Mouse (Mus musculus): ENCODE data around the gene Serpinb9b. TPM values are rescaled to one million over a fixed set of nuclear protein-coding genes. Genes with fewer than 3 reads are reported as not detected.

The Serpinb9b gene
- polyA plus RNA-seq, 1 experiment: 6.5 TPM

DNA sequence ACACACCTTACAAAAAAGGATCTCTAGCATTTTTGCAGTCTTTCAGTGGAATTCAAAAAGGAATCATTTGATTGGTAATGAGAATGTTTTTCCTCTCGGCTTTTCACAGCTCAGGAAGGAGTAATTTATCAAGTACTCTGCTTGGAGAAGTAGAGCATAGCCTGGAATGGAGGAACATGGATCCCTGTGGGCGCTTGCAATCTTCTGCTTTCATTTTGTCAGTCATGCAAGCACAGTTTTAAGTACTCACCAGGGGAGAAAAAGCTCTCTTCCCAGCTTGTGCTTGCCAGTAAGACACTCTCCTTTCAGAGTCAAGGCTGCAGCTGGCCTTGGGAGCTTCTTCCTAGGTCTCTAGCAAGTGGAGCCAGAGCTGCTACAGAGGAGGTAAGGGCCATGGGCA is 56.6 kb downstream of the Serpinb9b start:
- H3K4me1 ChIP-seq (ENCODE audit: control insufficient read depth, insufficient read depth, low read length): no peaks in the 10 kb centered on the region
- no peak for TF ChIP-seq POLR2A (IDR thresholded peaks at IDR 0.05; ENCODE audit: insufficient read depth, low read length)
- no peak for TF ChIP-seq CTCF (IDR thresholded peaks at IDR 0.05; ENCODE audit: low read depth, low read length)
- no peaks in the 10 kb centered on the region for H3K9me3 ChIP-seq (replicated peaks; ENCODE audit: control insufficient read depth, insufficient read depth, low read length, poor library complexity, severe bottlenecking)
- H3K27ac ChIP-seq (ENCODE audit: insufficient read depth, low read length): no peak overlapping the region
- no peak overlapping the region for H3K4me3 ChIP-seq (ENCODE audit: low read depth, low read length)
- no peak overlapping the region for H3K9ac ChIP-seq (ENCODE audit: low read depth, poor library complexity, severe bottlenecking)
- H3K36me3 ChIP-seq (ENCODE audit: control insufficient read depth, insufficient read depth, low read length, poor library complexity, severe bottlenecking): no peaks in the 10 kb centered on the region
- no peaks in the 10 kb centered on the region for H3K27me3 ChIP-seq (ENCODE audit: control insufficient read depth, insufficient read depth, low read length, poor library complexity, severe bottlenecking)

DNA sequence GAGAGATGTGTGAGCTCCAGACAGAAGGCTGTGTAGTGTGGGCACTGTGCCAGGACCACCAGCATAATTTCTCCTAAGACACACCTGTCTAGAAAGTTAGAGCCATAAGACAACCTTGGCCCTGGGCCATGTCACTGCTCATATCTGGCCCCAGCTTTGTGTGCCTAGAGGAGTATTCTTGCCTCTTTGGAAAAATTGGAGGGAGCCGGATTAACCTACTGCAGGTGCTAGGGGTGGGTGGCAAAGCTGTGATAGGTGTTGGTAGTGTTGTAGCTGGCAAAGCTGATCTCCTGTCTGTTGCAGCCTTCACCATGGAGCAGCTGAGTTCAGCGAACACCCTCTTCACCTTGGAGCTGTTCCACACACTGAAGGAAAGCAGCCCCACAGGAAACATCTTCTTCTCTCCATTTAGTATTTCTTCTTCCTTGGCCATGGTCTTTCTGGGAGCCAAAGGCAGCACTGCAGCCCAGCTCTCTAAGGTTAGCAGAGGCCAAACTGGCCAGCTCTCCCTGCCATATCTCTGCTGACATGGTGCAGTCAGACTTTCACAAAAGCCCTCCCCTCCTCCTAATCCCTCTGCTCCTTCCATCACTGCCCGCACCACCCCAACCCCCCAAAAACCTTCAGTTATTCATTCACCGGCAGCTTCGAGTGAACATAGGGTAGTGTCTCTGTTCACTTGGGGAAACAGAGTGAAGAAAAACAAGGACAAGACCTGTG is 57.9 kb downstream of the Serpinb9b start:
- no peak overlapping the region for H3K9ac ChIP-seq (ENCODE audit: low read depth, poor library complexity, severe bottlenecking)
- no peak overlapping the region for H3K27ac ChIP-seq (ENCODE audit: insufficient read depth, low read length)
- H3K36me3 ChIP-seq (ENCODE audit: control insufficient read depth, insufficient read depth, low read length, poor library complexity, severe bottlenecking): no peaks in the 10 kb centered on the region
- no peaks in the 10 kb centered on the region for H3K4me1 ChIP-seq (ENCODE audit: control insufficient read depth, insufficient read depth, low read length)
- no peaks in the 10 kb centered on the region for H3K27me3 ChIP-seq (ENCODE audit: control insufficient read depth, insufficient read depth, low read length, poor library complexity, severe bottlenecking)
- TF ChIP-seq POLR2A (IDR thresholded peaks at IDR 0.05; ENCODE audit: insufficient read depth, low read length) (no peak), EP300 (IDR thresholded peaks at IDR 0.05; ENCODE audit: insufficient read depth, low read depth, low read length) (no peak), CTCF (IDR thresholded peaks at IDR 0.05; ENCODE audit: low read depth, low read length) (no peak)
- no peak overlapping the region for H3K4me3 ChIP-seq (ENCODE audit: low read depth, low read length)
- no peaks in the 10 kb centered on the region for H3K9me3 ChIP-seq (replicated peaks; ENCODE audit: control insufficient read depth, insufficient read depth, low read length, poor library complexity, severe bottlenecking)

DNA sequence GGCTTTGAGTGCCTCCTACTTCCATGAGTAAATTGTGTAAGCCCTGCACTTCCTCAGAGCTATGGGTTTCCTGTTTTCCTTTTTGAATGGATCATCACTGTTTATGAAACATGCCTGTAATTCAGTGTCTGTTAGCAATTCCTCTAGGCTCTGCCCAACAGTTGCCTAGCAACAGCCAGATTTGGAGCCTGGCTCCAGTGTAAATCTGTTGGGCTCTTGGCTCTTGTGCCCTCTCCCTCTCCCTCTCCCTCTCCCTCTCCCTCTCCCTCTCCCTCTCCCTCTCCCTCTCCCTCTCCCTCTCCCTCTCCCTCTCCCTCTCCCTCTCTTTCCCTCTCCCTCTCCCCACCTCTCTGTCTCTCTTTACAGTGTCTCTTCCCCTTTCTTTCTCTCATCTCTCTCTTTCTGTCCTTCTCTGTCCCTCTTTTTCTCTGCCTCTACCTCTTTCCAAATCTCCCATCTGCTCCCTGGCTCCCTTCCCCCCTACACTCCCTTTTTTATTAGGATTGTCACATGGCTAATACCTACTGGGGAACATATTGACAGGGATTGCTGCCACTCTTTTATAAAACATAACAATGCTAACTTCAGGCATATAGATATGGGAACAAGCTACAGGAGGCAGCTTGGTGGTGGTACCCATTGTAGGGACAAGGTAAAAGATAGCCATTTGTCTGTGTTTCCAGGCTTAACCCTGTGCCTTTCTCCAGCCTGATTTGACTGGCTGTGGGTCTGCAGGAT is 58.6 kb downstream of the Serpinb9b start:
- TF ChIP-seq EP300 (IDR thresholded peaks at IDR 0.05; ENCODE audit: insufficient read depth, low read depth, low read length) (no peak), CTCF (IDR thresholded peaks at IDR 0.05; ENCODE audit: low read depth, low read length) (no peak), POLR2A (IDR thresholded peaks at IDR 0.05; ENCODE audit: insufficient read depth, low read length) (no peak)
- no peaks in the 10 kb centered on the region for H3K4me1 ChIP-seq (ENCODE audit: control insufficient read depth, insufficient read depth, low read length)
- H3K4me3 ChIP-seq (ENCODE audit: low read depth, low read length): no peak overlapping the region
- H3K27me3 ChIP-seq (ENCODE audit: control insufficient read depth, insufficient read depth, low read length, poor library complexity, severe bottlenecking): no peaks in the 10 kb centered on the region
- H3K9me3 ChIP-seq (replicated peaks; ENCODE audit: control insufficient read depth, insufficient read depth, low read length, poor library complexity, severe bottlenecking): no peaks in the 10 kb centered on the region
- H3K9ac ChIP-seq (ENCODE audit: low read depth, poor library complexity, severe bottlenecking): no peak overlapping the region
- no peak overlapping the region for H3K27ac ChIP-seq (ENCODE audit: insufficient read depth, low read length)
- H3K36me3 ChIP-seq (ENCODE audit: control insufficient read depth, insufficient read depth, low read length, poor library complexity, severe bottlenecking): no peaks in the 10 kb centered on the region

DNA sequence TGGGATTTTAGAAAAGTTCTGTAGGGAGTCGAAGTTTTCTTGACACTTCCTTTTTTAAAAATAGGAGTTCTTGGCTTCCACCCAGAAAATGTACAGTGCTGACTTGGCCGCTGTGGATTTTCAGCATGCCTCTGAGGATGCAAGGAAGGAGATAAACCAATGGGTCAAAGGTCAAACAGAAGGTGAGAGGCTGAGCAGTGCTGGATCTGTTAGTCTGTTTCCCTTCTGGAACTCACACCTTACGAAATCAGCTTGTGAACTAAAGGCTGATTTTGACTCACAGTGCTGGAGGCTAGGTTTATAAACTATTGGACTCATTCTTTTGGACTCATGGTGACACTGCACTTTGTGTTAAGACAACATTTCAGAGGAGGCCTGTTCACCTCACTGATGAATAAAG is 62.4 kb downstream of the Serpinb9b start:
- Histone ChIP-seq H3K4me1 (ENCODE audit: control insufficient read depth, insufficient read depth, low read length) (no peaks in the 10 kb centered on the region), H3K9me3 (replicated peaks; ENCODE audit: control insufficient read depth, insufficient read depth, low read length, poor library complexity, severe bottlenecking) (no peaks in the 10 kb centered on the region), H3K4me3 (ENCODE audit: low read depth, low read length) (no peak overlapping the region), H3K36me3 (ENCODE audit: control insufficient read depth, insufficient read depth, low read length, poor library complexity, severe bottlenecking) (no peaks in the 10 kb centered on the region), H3K27me3 (ENCODE audit: control insufficient read depth, insufficient read depth, low read length, poor library complexity, severe bottlenecking) (no peaks in the 10 kb centered on the region), H3K27ac (ENCODE audit: insufficient read depth, low read length) (no peak overlapping the region), H3K9ac (ENCODE audit: low read depth, poor library complexity, severe bottlenecking) (no peak overlapping the region)
- TF ChIP-seq POLR2A (IDR thresholded peaks at IDR 0.05; ENCODE audit: insufficient read depth, low read length): no peak
- no peak for TF ChIP-seq EP300 (IDR thresholded peaks at IDR 0.05; ENCODE audit: insufficient read depth, low read depth, low read length)
- no peak for TF ChIP-seq CTCF (IDR thresholded peaks at IDR 0.05; ENCODE audit: low read depth, low read length)

GRCm38 (mm10) chr13:33090546-33090945 is 63.3 kb downstream of the Serpinb9b start:
- Histone ChIP-seq H3K4me1 (ENCODE audit: control insufficient read depth, insufficient read depth, low read length) (no peaks in the 10 kb centered on the region), H3K27ac (ENCODE audit: insufficient read depth, low read length) (no peak overlapping the region), H3K36me3 (ENCODE audit: control insufficient read depth, insufficient read depth, low read length, poor library complexity, severe bottlenecking) (no peaks in the 10 kb centered on the region), H3K9me3 (replicated peaks; ENCODE audit: control insufficient read depth, insufficient read depth, low read length, poor library complexity, severe bottlenecking) (no peaks in the 10 kb centered on the region), H3K9ac (ENCODE audit: low read depth, poor library complexity, severe bottlenecking) (no peak overlapping the region), H3K27me3 (ENCODE audit: control insufficient read depth, insufficient read depth, low read length, poor library complexity, severe bottlenecking) (no peaks in the 10 kb centered on the region), H3K4me3 (ENCODE audit: low read depth, low read length) (no peak overlapping the region)
- TF ChIP-seq POLR2A (IDR thresholded peaks at IDR 0.05; ENCODE audit: insufficient read depth, low read length) (no peak), CTCF (IDR thresholded peaks at IDR 0.05; ENCODE audit: low read depth, low read length) (no peak), EP300 (IDR thresholded peaks at IDR 0.05; ENCODE audit: insufficient read depth, low read depth, low read length) (no peak)

- Histone ChIP-seq H3K9me3 (replicated peaks; ENCODE audit: control insufficient read depth, insufficient read depth, low read length, poor library complexity, severe bottlenecking) (no peaks in the 10 kb centered on the region), H3K27me3 (ENCODE audit: control insufficient read depth, insufficient read depth, low read length, poor library complexity, severe bottlenecking) (no peaks in the 10 kb centered on the region), H3K4me1 (ENCODE audit: control insufficient read depth, insufficient read depth, low read length) (no peaks in the 10 kb centered on the region), H3K4me3 (ENCODE audit: low read depth, low read length) (no peak overlapping the region), H3K36me3 (ENCODE audit: control insufficient read depth, insufficient read depth, low read length, poor library complexity, severe bottlenecking) (no peaks in the 10 kb centered on the region), H3K27ac (ENCODE audit: insufficient read depth, low read length) (no peak overlapping the region), H3K9ac (ENCODE audit: low read depth, poor library complexity, severe bottlenecking) (no peak overlapping the region)
- TF ChIP-seq CTCF (IDR thresholded peaks at IDR 0.05; ENCODE audit: low read depth, low read length): no peak
Observed at GRCm38 (mm10) chr13:33091306-33091705, 64.1 kb downstream of the Serpinb9b start.

Other genes with a start within 250 kb of the Serpinb9b start
- gene Mylk4, start 243.5 kb upstream of the Serpinb9b start, polyA plus RNA-seq (2011; ENCODE audit: insufficient read depth, insufficient read length, low read depth, missing spikeins): not detected in 2 replicates
- 21.5 and 23.3 TPM in 2 replicates for gene Wrnip1, start 225.4 kb upstream of the Serpinb9b start, polyA plus RNA-seq (2011; ENCODE audit: insufficient read depth, insufficient read length, low read depth, missing spikeins)
- not detected in 2 replicates for gene D930007J09Rik, start 224.6 kb upstream of the Serpinb9b start, polyA plus RNA-seq (2011; ENCODE audit: insufficient read depth, insufficient read length, low read depth, missing spikeins)
- gene Serpinb1a, start 176.2 kb upstream of the Serpinb9b start, polyA plus RNA-seq (2011; ENCODE audit: insufficient read depth, insufficient read length, low read depth, missing spikeins): 1.6 and 2.1 TPM in 2 replicates
- gene Serpinb1c, start 129.2 kb upstream of the Serpinb9b start, polyA plus RNA-seq (2011; ENCODE audit: insufficient read depth, insufficient read length, low read depth, missing spikeins): not detected in 2 replicates
- 2.3 and 6.1 TPM in 2 replicates for gene Serpinb6b, start 62.2 kb upstream of the Serpinb9b start, polyA plus RNA-seq (2011; ENCODE audit: insufficient read depth, insufficient read length, low read depth, missing spikeins)
- gene Serpinb9, start 24.2 kb upstream of the Serpinb9b start, polyA plus RNA-seq (2011; ENCODE audit: insufficient read depth, insufficient read length, low read depth, missing spikeins): 3.4 and 3.7 TPM in 2 replicates
- not detected in 2 replicates for gene Serpinb1b, start 51.2 kb downstream of the Serpinb9b start, polyA plus RNA-seq (2011; ENCODE audit: insufficient read depth, insufficient read length, low read depth, missing spikeins)
- not detected in 2 replicates for gene Serpinb9c, start 132.3 kb downstream of the Serpinb9b start, polyA plus RNA-seq (2011; ENCODE audit: insufficient read depth, insufficient read length, low read depth, missing spikeins)
- not detected in 2 replicates for gene Serpinb9d, start 165.5 kb downstream of the Serpinb9b start, polyA plus RNA-seq (2011; ENCODE audit: insufficient read depth, insufficient read length, low read depth, missing spikeins)
- gene Serpinb9e, start 222.2 kb downstream of the Serpinb9b start, polyA plus RNA-seq (2011; ENCODE audit: insufficient read depth, insufficient read length, low read depth, missing spikeins): 0.93 and 1.3 TPM in 2 replicates

Measured in ES-Bruce4 (cell line).